Mouse (Mus musculus) gastrocnemius, postnatal 25 days (tissue): ENCODE data around the gene Arl3. TPM values are rescaled to one million over a fixed set of nuclear protein-coding genes. Genes with fewer than 3 reads are reported as not detected.

Experiments
- DNase-seq: peaks from one replicate; pipeline ENCODE4 v3.0.0; 2022
- total RNA-seq, 2 experiments: library from RNA; stranded (reverse); gene quantifications; 1 replicate in 1 of 2; 2 replicates in 1 of 2; pipeline ENCODE4 v1.2.3; 2021

The Arl3 gene
- total RNA-seq, 2 experiments from 2014 or later: 49.6 to 55.8 TPM

- no peak for DNase-seq
Observed at GRCm38 (mm10) chr19:46533525-46533924, 39.5 kb downstream of the Arl3 start.

DNA sequence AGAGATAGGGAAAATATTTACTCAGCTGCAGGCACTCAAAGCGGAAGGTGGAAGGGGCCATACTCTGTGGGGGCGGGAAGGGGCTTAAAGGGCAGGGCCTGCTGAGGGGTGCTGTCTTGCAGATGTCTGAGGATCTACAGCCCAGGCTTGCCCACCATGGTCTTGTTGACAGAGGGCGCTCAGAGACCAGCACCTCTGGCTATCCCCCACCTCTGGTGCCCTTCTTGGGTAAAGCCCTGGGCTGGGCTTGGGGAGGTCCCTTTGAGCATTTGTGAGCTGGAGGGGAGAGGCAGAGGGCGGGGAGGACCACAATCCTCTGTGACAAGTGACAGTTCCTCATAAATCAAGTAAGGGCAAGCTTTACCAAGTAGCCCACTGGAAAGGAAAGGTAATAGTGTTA, 39.9 kb downstream of the Arl3 start:
- no peak for DNase-seq

DNA sequence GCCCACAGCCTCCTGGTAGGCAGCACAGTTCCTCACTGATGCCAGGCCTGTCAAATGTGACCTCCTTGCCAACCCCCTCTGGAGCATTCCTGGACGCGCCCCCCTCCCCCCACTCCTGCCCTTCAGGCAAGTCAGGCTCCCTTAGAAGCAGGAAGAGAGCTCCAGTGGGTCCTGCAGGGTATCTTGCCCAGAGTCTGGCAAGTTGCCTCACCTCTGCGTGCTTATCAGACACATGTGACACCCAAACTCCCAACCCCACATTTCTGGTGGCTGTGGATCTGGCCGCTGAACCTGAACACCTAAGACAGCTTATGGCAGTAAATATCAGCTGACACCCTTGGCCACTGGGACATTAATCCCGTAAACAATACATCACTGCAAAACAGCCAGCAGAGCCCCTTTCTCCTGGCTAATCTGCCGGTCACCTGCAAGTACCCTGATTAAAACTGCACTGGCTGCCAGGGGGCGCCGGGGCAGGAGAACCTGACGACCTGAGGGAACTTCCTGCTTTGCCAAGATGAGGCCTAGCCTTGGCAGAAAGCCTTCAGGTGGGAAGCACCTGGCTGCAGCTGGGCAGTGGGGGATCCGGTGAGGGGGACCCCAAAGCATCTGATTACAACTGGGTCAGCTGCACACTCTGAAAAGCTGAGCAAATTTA, 40.8 kb downstream of the Arl3 start:
- DNase-seq: no peak

DNA sequence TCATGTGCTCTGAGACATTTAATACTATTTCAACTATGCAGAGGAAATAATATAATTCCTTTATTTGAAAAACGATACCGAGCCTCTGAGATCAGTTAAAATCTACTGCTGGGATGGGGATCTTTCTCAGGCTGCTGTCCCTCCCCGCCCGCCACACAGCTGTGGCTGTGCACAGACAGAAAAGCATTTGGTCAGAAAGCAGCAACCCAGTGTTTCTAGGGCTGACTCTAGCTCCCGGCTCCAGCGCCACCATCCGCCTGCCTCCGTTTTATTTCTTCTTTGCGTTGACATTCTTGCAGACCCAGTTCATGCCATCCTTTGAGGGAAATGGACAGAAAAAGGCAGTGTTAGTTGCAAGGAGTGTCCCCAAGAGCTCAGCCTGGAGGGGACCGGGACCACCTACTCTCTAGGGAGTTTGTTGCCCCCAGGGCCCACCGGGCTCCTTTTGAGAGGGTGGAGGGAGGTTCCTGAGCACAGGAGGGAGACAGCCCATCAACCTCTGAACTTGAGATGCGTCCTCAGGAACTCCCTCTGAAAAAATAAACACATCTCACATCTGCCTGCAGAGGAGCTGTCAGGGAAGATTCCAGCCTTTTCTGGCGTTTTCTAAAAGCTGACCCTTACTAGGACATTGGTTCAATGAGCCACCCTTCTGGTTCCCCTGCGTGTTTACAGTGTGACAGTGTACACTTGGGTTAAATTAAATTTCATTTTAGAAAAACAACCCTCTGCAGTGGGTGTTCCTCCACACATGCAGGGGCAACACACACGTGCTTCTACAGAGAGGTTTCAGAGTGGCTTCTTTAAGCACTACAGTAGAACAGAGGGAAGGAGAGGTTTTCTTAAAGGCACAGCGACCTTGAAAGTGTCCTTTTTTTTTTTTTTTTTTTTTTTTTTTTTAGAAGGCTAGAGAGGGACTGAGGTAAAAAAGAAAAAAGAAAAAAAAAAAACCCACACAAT, 41.6 kb downstream of the Arl3 start:
- DNase-seq: no peak

GRCm38 (mm10) chr19:46530449-46530990, 42.5 kb downstream of the Arl3 start:
- DNase-seq: no peak

GRCm38 (mm10) chr19:46529601-46530448, 43.2 kb downstream of the Arl3 start:
- no peak for DNase-seq

- peak; percentile 47 for DNase-seq
Observed at GRCm38 (mm10) chr19:46528529-46529213, 44.3 kb downstream of the Arl3 start.

GRCm38 (mm10) chr19:46527632-46528528, 45.1 kb downstream of the Arl3 start:
- DNase-seq: no peak

- DNase-seq: no peak
Observed at GRCm38 (mm10) chr19:46525691-46526631, 47.0 kb downstream of the Arl3 start.

GRCm38 (mm10) chr19:46524601-46525321, 48.2 kb downstream of the Arl3 start:
- peak; percentile 76 for DNase-seq

GRCm38 (mm10) chr19:46524152-46524544, 48.9 kb downstream of the Arl3 start:
- no peak for DNase-seq

DNA sequence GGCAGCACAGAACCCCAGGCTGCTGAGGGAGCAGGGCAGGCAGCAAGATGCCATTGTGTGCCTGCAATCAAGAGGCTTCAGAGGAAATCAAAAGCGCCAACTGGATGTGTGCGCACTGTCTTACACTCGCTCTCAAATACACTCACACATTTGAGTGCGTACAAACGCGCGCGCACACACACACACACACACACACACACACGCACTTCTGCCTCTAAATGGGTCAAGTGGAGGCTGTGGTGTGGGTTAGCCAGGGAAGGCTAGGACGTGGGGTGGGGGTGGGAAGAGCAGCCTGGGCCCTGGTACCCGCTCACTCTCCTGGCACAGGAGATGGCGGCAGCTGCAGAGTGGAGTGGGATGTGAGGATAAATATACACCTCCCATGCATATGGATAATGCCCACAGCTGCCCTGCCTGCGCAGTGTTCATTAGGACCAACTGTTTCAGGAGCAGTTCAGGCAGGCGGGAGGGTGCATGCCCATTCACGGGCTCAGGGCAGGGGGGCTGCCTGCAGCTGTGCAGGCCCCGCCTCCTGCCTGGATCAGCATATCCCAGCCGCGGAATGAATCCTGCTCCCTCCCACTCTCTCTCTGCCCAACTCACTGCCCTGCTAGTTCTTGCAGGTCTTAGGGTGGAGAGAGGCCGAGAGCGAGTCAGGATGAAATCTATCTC, 49.4 kb downstream of the Arl3 start:
- peak; percentile 62 for DNase-seq

DNA sequence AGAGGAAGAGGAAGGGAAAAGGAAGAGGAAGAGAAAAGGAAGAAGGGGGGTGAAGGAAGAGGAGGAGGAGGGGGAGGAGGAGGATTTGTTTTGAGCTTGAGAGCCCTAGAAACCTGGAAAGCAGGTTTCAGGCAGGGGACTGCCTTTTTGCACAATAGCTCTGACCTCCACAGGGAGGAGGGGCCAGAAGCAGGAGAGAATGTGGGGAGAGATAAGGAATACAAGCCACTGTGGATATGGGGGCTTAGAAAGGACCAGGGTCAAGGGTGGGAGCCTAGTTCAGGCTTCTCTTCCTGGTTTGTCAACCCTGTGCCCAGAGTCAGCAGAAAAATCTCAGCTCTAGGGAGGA, 49.9 kb downstream of the Arl3 start:
- DNase-seq: no peak

DNA sequence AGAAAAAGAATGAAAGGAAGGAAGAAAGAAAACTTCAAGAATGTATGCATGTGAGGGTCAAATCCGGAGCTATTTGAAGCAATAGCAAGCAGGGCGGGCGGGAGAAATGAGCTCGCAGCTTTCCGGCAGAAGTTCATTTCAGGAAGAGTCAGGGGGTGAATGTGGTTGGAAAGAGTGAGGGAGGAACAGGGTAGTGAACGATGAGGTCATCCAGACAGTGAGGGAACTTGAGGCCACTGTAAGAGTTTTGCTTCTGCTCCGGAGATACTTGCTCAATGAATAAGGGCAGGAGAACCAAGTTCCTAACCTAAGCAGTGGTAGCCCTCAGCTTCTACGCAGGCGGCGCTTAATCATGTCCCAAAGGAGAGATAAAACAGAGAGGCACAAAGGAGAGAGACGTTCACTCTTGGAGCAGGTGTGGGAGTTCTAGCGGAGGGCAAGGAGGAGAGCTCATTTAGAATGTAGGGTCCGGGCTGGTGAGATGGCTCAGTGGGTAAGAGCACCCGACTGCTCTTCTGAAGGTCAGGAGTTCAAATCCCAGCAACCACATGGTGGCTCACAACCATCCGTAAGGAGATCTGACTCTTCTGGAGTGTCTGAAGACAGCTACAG, 50.5 kb downstream of the Arl3 start:
- no peak for DNase-seq

- no peak for DNase-seq
Observed at GRCm38 (mm10) chr19:46521698-46522097, 51.3 kb downstream of the Arl3 start.

DNA sequence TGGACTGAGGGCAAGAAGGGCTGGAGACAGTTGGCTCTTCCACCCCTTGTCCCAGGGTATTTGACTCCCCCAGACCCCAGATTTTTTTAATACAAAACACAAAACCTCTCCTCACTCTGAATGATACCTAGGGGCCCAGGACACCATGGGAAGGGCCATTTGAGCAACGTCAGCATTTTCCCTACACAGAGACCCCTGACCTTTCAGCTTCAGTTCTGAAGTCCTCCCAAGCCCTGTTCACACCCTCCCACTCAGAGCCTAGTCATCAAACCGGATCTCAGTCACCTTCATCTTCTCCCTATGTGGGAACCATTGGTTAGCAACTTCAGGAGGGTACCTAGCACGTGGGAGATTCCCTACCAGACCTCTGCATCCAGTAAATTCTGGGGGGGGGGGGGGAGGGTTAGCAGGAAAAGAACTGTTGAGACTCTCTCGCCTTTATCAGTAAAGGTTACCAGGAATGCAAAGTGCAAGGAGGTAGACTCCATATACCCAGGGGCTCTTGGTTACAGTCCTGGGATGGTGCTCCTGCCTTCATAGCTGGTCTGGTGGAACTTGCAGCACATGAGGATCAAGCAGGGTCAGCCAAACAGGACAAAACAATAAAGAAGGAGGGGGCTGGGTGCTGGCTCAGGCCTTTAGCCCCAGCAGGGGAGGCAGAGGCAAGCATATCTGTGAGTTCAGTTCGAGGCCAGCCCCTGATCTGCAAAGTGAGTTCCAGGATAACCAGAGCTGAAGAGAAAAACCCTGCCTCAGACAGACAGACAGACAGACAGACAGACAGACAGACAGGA, 54.0 kb downstream of the Arl3 start:
- no peak for DNase-seq

DNA sequence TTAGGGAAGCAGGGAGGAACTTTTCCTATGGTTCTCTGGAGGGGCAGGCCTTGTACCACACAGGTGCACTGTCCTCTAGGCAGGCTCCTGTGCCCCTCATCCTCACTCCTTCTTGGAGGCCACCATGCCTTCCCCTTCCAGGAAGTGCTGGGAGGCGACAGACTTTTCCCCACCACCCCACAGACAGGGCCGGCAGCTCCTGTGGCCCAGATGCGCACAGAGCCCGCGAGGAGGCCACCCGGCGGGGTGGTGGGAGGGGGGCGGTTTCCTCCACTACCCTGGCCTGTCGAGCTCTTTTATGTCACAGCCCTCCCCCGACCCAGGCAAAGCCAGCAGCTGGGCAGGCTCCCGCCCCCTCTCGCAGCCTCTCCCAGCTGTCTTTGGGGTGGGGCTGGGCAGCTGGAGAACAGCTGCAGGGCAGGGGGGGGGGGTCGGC, 54.6 kb downstream of the Arl3 start:
- DNase-seq: peak; percentile 67
